Mouse (Mus musculus) cerebellum, postnatal 25 days (tissue): Measurements from ENCODE around the gene Prnp.

Experiments used
- DNase-seq, 2 experiments: peaks; one replicate each; pipeline ENCODE4 v3.0.0; 2021; ENCODE audit warnings: mixed read lengths in 2 of 2

Prnp gene

DNA sequence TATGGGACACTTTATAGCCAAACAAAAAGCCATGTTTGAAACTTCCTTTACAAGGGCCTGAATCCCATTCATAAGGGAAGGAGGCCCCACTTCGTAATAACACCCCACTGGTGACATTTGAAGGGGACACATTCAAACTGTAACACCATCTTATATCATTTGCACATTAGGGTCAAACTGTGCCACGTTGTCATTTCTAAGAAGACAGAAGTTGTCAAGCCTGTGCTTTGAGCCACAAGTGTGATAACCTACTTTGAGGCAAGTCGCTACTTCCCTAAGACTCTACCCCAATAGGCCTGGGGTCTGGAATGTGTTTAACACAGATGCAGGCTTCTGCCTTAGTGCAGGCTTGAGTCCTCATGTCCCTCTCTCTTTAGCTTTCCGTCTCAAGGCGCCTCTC lies 2.4 kb upstream of the Prnp start:
- DNase-seq: no peak

DNA sequence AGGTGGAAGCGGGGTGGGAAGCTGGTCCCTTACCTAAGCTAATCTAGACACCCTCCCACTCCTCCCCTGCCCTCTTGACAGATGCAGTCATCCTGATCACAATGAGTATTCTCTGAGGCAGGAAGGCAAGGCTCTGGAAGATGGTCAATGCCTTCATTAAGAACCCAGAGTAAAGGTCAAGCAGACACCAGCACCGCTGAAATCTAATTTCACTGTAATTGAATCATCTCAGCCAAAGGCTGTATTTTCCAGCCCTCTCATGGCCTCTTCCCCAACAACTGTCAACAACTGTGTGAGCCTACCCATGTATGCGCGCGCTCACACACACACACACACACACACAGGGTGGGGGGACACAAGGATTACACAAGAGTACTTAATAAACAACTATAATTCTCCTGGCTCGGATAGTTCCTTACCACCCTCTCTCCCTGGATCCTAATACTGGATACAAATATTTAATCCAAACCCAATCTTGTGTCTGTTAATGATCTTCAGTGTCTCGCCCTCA lies 1.3 kb upstream of the Prnp start:
- DNase-seq: no peak

DNA sequence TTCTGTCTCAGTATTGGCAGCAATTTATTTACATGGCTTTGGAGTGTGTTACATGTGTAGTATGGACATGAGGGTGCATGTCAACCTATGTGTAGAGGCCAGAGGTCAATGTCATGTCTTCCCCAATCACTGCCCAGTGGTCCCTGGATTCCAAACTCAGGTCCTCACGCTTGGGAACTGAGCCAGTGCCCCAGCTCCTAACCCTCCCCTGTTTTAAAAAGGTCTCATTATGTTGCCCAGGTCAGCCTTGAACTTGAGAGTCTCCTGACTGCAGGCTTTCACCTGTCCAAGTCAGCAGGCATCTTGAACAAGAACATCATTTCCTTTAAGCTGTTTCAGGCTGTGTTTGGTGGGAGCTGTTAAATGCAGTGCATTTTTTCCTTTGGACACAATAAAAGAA lies 822 bp upstream of the Prnp start:
- DNase-seq: peak; percentile 16 to 18

DNA sequence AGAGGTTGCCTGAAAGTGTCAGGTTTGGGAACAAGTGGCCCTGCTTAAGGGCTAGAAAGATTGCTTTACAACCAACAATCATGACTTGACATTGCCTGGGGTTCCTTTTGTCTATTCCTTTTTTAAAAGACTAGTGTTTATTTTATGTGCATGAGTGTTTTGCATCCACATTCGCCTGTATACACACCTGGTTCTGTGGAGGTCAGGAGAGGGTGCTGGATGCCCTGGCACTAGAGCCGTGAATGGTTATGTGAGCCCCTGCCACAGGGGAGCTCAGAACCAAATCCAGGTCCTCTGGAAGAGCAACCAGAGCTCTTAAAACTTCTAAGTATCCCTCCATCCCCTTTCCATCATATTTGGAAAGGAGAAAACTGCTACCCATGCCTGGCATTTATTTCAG lies 1.1 kb downstream of the Prnp start:
- DNase-seq: peak; percentile 16 to 17

- DNase-seq: peak; percentile 63 to 74
These were observed 1.6 kb downstream of the Prnp start for GRCm38 (mm10) chr2:131911341-131911740.

DNA sequence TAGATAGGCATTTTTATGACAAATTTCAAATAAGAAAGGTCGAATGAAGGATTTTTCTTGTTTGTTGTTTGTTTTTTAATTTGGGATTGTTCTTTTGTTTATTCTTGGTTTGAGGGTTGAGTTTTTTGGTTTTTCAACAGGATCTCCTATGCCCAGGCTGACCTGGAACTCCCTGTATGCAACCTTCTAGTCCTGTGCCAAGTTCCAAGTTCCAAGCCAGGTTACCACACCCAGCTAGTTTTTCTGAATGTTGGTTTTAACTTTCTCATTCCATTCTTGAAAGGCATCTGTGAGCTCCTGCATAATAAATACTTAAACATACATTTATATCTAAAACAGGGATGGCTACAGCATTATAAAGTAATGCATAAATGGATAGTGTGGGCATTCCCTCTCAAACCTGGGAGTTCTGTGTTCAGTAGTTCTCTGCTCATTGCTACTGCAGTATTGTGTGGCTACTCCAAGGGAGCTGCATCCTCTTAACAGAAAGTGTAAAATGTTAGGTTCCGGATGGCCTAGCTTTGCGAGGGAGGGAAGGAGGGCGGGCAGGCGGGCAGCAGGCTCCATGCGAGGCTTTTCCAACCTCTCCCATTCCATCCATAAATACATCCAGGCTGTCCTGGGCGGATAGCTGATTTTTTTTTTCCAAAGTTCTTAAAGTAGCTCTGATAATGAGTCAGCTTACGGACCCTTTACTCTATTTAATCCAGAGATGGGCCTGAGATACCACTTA lies 3.0 kb downstream of the Prnp start:
- DNase-seq: peak; percentile 20 to 48

DNA sequence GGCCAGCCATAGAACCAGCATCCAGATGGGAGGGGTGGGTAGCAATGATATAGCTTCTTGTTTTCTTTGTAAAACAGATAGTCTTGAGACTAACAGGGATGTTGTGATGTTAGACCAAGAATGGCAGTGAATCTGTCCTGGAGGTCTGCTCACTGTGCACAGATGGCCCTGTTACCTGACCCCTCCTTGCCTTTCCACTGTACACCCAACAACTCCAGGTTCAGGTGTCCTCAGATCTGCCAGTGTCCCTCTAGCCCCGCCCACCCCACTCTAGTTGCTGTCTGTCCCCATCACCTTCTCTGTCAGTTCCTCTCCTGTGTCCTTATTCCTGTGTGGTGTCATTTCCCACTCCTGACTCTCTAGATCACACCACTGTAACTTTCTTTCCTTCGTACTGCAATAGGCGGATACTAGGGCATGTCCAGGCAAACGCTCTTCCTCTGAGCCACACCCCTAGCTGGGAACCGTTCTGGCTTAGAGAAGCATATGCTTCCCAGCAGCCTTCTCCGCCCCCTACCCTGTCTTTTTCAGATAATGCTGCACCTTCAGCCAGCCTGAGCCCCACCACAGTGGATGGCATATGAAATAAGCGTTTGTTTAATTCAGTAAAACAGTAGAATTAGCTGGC lies 22.7 kb downstream of the Prnp start:
- DNase-seq: no peak

DNA sequence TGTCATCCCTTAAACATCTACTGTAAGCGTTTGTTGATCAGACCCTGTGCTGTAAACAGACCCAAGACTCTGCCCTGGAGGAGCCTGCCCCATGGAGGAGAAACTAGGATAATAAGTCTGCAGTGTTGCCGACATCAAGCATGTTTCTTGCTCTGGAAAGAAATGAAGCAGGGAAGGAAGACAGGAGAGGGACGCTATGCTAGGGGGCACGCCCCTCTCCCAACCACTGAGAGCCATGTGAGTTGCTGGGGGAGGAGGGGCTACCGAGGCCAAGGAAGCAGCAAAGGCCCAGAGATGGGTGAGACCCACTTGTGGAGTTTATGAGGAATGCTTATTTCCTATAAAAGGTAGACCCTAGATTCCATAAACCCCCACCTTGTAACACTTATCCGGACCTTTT lies 23.3 kb downstream of the Prnp start:
- DNase-seq: no peak

- DNase-seq: no peak
These were observed 23.9 kb downstream of the Prnp start for GRCm38 (mm10) chr2:131933598-131933997.

DNA sequence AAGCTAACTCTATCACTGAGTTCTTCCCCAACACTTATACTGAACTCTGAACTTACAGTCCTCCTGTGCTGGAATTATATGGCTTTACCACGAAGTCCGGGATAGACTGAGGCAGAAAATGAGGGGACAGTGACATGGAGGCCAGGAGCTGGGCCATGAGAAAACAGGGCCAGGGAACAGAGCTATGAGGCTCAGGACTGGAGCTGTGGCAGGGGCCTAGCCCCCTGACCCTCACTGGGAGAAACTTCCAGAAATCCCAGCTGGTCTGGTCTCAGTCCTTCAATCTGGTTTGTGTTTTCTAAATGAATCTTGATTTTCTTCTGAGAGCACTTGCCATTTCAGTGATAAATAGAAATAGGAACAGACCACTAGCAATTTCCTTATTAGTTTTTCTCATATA lies 24.5 kb downstream of the Prnp start:
- DNase-seq: no peak

DNA sequence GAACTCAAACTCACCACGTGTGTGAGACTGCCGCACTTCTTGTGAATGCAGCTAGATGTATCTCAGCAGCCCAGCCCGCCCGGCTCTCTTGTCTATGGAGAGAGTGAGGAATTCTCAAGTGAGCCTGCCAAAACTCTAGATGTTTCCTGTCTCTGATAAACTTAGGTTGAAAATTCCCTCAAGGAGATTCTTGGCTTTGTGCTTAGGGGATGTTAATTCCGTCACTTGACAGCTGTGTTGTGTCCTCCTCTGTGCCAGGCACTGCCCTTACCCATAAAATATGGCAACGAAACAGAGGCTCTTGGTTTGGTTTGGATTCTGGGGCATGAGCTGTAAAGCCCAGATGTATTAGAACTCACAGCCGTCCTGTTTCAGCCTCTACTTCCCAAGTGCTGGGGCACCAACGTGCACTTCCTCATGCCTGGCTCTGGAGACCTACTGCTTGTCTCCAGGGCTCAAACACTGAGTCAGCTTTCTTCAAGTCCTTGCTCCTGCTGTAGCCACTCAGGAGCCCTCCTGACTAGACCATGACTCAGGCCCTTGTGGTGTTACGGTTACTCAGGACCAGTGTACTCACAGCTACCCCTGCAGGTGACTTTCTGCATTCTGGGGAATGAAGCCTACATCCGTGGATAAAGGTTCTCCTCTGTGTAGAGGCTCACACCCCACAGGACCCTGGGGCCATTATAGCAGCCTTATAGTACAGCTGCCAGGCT lies 25.8 kb downstream of the Prnp start:
- peak in 1 of 2 experiments; percentile 24 for DNase-seq

DNA sequence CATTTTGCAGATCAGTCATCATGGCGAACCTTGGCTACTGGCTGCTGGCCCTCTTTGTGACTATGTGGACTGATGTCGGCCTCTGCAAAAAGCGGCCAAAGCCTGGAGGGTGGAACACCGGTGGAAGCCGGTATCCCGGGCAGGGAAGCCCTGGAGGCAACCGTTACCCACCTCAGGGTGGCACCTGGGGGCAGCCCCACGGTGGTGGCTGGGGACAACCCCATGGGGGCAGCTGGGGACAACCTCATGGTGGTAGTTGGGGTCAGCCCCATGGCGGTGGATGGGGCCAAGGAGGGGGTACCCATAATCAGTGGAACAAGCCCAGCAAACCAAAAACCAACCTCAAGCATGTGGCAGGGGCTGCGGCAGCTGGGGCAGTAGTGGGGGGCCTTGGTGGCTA lies 26.7 kb downstream of the Prnp start:
- peak in 1 of 2 experiments; percentile 9 for DNase-seq

DNA sequence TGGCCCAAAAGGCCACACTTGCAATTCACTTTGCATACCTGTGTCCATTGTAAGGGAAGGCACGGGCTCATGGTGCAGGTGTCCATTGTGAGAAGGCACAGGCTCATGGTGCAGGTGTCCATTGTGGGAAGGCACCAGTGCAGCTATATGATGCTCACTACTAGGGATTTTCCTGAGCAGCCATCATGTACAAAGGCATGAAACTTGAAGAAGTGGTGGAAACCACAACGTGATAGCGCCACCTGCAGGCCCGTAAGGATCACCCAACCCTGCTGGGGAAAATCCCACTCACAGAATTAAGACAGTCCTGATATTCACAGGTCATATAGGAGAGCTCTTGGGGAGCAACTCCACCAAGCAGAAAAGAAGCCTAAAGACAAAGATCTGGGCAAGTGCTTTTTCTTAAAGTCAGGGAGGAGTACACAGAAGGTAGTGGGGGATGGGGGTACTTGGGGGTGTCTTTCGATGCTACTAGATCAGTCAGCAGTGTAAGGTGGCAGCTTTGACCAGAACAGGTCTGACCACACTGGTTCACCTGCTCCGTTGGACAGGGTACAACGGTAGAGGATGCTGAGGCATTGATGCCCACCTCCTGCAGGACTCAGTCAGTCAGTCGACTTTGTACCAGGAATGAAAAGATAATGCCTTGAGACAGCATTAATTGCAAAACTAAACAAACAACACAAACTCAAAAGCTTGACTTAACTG lies 29.8 kb downstream of the Prnp start:
- peak; percentile 63 to 79 for DNase-seq

- DNase-seq: no peak
These were observed 30.8 kb downstream of the Prnp start for GRCm38 (mm10) chr2:131940506-131940905.

GRCm38 (mm10) chr2:131941501-131941900 lies 31.8 kb downstream of the Prnp start:
- peak in 1 of 2 experiments; percentile 1 for DNase-seq

DNA sequence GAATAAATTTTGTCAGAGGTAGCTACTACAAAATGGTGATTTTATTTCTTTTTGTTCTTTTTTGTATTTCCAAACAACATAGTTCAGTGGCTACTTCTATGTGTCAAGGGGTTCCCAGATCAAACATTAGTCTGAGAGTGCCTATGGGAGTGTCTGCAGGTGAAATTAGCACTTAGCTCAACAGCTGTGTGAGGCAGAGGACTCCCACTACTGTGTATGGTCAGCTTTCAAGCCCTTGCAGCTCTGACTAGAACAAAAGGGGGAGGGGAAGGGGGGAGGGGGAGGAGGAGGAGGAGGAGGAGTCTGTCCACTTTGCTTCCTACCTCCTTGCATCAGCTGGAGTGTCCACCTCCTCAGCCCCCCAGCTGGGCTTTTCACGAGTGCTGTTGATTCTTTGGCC lies 34.6 kb downstream of the Prnp start:
- no peak for DNase-seq

GRCm38 (mm10) chr2:131945225-131945624 lies 35.5 kb downstream of the Prnp start:
- no peak for DNase-seq

DNA sequence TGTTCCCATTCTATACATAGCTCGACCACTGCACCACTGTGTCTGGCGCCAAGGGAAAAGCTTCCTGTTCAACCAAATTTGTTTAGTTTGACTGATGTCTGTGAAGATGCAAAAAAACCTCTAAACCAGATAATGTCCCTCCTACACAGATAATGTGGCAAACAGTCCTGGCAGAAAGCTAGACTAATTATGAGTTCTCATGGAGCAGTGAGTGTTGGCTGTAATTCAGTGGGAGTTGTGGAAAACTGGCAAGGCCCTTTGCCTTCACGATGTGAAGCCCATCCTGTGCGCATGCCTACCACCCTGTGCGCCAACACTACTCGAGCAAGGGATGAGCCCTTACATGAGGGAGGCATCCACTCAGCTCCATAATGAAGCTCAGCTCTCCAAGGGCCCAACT lies 36.0 kb downstream of the Prnp start:
- no peak for DNase-seq

DNA sequence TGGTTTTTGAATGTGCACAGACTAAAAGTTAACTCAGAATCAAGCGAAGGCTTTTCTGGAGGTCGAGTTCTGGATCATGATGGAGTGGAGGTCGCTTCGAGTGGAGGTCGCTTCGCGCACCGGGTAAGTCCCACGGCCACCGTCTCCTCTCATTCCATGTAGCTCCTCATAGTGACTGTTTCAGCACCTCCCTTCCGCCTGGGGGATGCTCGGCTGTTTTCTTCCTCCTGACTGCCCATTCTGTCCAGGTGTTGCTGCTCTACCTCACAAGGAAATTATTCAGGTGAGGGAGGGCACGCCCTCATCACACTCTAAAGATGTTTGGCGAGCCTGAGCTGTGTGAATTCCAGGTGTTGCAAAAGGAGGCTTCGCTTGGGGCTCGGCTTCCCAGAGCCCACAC lies 36.6 kb downstream of the Prnp start:
- DNase-seq: no peak

GRCm38 (mm10) chr2:131948156-131948555 lies 38.4 kb downstream of the Prnp start:
- DNase-seq: no peak

DNA sequence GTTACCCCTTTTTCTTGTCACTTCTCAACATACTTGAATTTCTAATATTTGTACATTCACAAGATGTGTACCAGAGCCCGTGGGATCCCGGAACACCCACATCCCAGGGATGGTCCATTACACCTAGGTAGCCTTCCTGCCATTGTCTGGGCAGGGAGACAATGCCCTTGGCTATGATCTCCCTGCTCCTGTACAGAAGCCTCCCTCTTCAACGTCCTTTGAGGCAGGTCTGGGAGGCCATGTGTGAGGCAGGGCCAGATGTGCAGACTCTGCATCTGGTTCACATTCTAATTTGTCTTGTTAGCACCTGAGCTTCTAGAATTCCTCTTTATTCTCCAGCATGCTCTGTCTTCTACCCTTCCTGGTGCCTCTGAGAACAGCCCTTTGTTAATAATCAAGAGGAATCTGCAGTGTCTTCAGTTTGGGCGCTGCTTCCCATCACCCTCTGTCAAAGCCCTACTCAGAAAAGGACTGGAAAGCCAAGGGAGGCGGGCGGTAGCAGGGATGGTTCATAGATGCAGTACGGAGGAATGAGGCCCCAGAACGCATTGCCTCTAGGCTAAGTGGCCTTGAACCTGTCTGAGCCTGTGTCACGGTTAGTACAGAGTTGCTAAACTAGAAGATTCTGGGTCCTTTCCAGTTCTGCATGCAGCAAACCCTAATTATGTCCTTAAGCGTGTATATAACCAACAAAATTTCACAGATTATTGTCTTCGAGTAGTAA lies 39.4 kb downstream of the Prnp start:
- no peak for DNase-seq
